ENCODE assay signal across 9 mouse cellular contexts in the genomic region with DNA sequence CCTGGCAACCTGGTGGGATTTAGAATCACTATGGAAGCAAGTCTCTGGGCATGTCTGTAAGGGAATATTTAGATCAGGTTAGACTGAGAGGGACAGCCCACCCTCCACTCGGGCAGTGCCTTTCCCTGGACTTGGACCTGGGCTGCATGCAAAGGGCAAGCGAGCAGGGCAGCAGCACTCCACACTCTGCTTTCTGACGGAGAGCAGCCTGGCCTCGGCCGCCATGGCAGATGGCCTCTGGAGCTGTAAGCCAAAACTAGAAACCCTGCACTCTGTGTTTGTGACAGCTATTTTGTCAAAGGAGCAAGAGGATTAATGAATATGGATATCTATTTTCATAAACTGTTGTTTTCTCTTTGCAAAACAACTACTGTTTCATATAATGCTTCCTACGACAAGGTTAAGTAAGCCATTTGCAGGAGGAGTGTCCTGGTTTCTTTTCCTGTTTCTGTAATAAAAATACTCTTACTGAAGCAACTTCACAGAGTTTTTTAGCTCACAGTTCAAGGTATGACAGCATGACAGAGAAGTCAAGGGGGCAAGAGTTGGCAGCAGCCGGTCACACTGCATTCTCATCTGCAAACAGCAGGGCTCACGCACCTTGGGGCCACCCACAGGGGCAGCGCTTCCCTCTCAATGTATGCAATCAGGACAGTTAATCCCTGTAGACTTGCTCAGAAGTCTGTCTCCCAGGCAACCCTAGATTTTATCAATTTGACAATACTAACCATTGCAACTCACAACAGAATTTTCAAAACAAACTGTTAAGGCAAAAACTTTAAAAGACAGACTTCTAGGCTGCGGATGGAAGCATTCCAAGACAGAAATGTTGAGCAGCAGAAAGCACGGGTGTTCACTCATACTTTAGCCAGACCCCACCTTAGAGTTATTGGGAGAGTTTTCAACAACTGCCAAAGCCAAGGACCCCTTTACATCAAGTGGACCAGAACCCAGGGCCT. TPM values are rescaled to one million over a fixed set of nuclear protein-coding genes. Genes with fewer than 3 reads are reported as not detected.
DNase-seq lines count a peak whose midpoint lies in the region; ATAC-seq and TF ChIP-seq lines count a peak whose summit lies in the region.
"Had no signal": no experiment of that assay in that cellular context is flagged by ENCODE, and none has a peak within 500 bp of the region (broad histone marks: within the 10 kb centered on the region; RNA-seq: fewer than 3 reads in every experiment).

No protein-coding gene starts in this region.

- H3K4me1 ChIP-seq in kidney, adult 2 months (ENCODE audit: control insufficient read depth, insufficient read depth, low read length): peaks cover 26% of the 10 kb centered on the region; the same call in 1 of the 2 replicates
- H3K4me1 ChIP-seq: megakaryocyte, embryonic 14.5 days had no signal

- H3K27ac ChIP-seq in kidney, adult 2 months (ENCODE audit: insufficient read depth, low read depth, low read length): peak overlapping the region; percentile 8

- TF ChIP-seq CTCF in kidney, adult 2 months (conservative IDR thresholded peaks at IDR 0.05; ENCODE audit: insufficient read depth, insufficient read length, low read depth, low read length): no peak

- H3K27me3 ChIP-seq in kidney, adult 2 months (replicated peaks; ENCODE audit: control insufficient read depth, insufficient read depth, low read length): no peaks in the 10 kb centered on the region
- H3K27me3 ChIP-seq: megakaryocyte, embryonic 14.5 days had no signal

- no peak overlapping the region for H3K4me3 ChIP-seq in kidney, adult 2 months (ENCODE audit: insufficient read depth, low read depth, low read length)
- H3K4me3 ChIP-seq: megakaryocyte, embryonic 14.5 days had no signal

- no peak for TF ChIP-seq POLR2A in kidney, adult 2 months (IDR thresholded peaks at IDR 0.05; ENCODE audit: low read depth, low read length)

- 45% methylated on average over 11 of the region's 11 CpGs for WGBS in kidney, adult 2 months

- peak; percentile 37 for ATAC-seq in common myeloid progenitor, adult 5-6 weeks (replicated peaks; ENCODE audit: low read depth, poor library complexity, severe bottlenecking)

- DNase-seq in kidney, adult 2 months: peak; percentile 34
- no peak for DNase-seq in kidney, postnatal 4 days
- DNase-seq in thymus, postnatal 4 days: peak; percentile 37
- DNase-seq in thymus, postnatal 36 days: no peak
- DNase-seq in right cerebral cortex, postnatal 14 days: no peak
- no peak for DNase-seq in layer of hippocampus, postnatal 14 days (ENCODE audit: low spot score in 2 of 2)
- DNase-seq: heart, postnatal 10 days had no signal

- H3K36me3 ChIP-seq in kidney, adult 2 months (ENCODE audit: control insufficient read depth, insufficient read depth, low read length): no peaks in the 10 kb centered on the region

RNA-seq across cellular contexts. Expression of a gene that starts 16.6 kb away (rescaled TPM):
- 35.6 and 38.4 TPM in 2 replicates for polyA plus RNA-seq in kidney, adult 2 months (2012; rRNA removed)
- 14.4 and 22.2 TPM in 2 replicates for total RNA-seq in common myeloid progenitor, adult 5-6 weeks (2017)
- total RNA-seq in layer of hippocampus, postnatal 14 days (2021): 10 to 100 TPM; 66.7 to 71.9 TPM

Comparison
In these comparisons a context has a peak if more than half of its experiments do, and no peak if none do; other contexts are left out.
1. DNase-seq: peak in kidney, adult 2 months (single experiment) and thymus, postnatal 4 days (single experiment); none in kidney, postnatal 4 days (0 of 2), thymus, postnatal 36 days (0 of 2), right cerebral cortex, postnatal 14 days (single experiment) and layer of hippocampus, postnatal 14 days (0 of 2).